Comparison of ENCODE assay signal across 18 mouse cellular contexts in genomic region chr15:81814716-81815370, GRCm38 (mm10). TPM values are rescaled to one million over a fixed set of nuclear protein-coding genes. Genes with fewer than 3 reads are reported as not detected.
DNase-seq lines count a peak whose midpoint lies in the region; ATAC-seq and TF ChIP-seq lines count a peak whose summit lies in the region.
"Had no signal": no experiment of that assay in that cellular context is flagged by ENCODE, and none has a peak within 500 bp of the region (broad histone marks: within the 10 kb centered on the region; RNA-seq: fewer than 3 reads in every experiment).

No protein-coding gene starts in this region.

- H3K9ac ChIP-seq in heart, adult 2 months (ENCODE audit: low read depth, low read length) = no peak overlapping the region
- H3K9ac ChIP-seq: forebrain, postnatal 0 days; heart, embryonic 12.5 days; liver, embryonic 13.5 days had no signal

- peaks cover 17% of the 10 kb centered on the region for H3K36me3 ChIP-seq in heart, adult 2 months (ENCODE audit: control insufficient read depth, insufficient read depth, low read length)
- H3K36me3 ChIP-seq in megakaryocyte, embryonic 14.5 days (replicated peaks; ENCODE audit: low read length) = peaks cover 48% of the 10 kb centered on the region

- H3K4me3 ChIP-seq in heart, adult 2 months = no peak overlapping the region
- peak overlapping the region; percentile 81 for H3K4me3 ChIP-seq in megakaryocyte, embryonic 14.5 days (replicated peaks)
- no peak overlapping the region for H3K4me3 ChIP-seq in cortical plate, adult 2 months (ENCODE audit: insufficient read depth, low read length)
- H3K4me3 ChIP-seq: heart, embryonic 12.5 days; liver, embryonic 13.5 days had no signal

- 65% methylated on average over 12 of the region's 12 CpGs for WGBS in heart, adult 2 months

- H3K27me3 ChIP-seq in heart, adult 2 months (ENCODE audit: control insufficient read depth, insufficient read depth, low read length) = no peaks in the 10 kb centered on the region
- no peaks in the 10 kb centered on the region for H3K27me3 ChIP-seq in megakaryocyte, embryonic 14.5 days (replicated peaks)
- H3K27me3 ChIP-seq: heart, embryonic 12.5 days; liver, embryonic 13.5 days had no signal

- no peak for TF ChIP-seq EP300 in heart, adult 2 months (IDR thresholded peaks at IDR 0.05; ENCODE audit: insufficient read depth, low read depth, low read length)

- H3K27ac ChIP-seq in heart, adult 2 months = no peak overlapping the region
- H3K27ac ChIP-seq in cortical plate, adult 2 months (ENCODE audit: insufficient read depth, low read length) = no peak overlapping the region
- H3K27ac ChIP-seq: liver, embryonic 13.5 days had no signal

- TF ChIP-seq POLR2A in heart, adult 2 months (IDR thresholded peaks at IDR 0.05; ENCODE audit: insufficient read depth, low read depth, low read length) = 0 out of 2 replicates have a peak, but pooled peaks have one; percentile 10
- TF ChIP-seq POLR2A in cortical plate, adult 2 months (IDR thresholded peaks at IDR 0.05; ENCODE audit: extremely low read depth, insufficient read depth, low read length) = 0 out of 2 replicates have a peak, but pooled peaks have one; percentile 18

- DNase-seq in adrenal gland, adult 2 months = peak; percentile 31
- DNase-seq in adrenal gland, postnatal 36 days = no peak
- peak in 1 of 2 experiments; percentile 42 for DNase-seq in heart, adult 2 months
- DNase-seq in heart, postnatal 36 days = no peak
- DNase-seq in urinary bladder, postnatal 10 days (ENCODE audit: low spot score) = no peak
- DNase-seq: embryo, embryonic 11 days; forebrain, postnatal 0 days; gastrocnemius, postnatal 25 days; heart, postnatal 4 days; kidney, postnatal 10 days; liver, embryonic 13.5 days; right cerebral cortex, postnatal 4 days; thymus, adult 18-20 months had no signal

- H3K9me3 ChIP-seq in megakaryocyte, embryonic 14.5 days = no peaks in the 10 kb centered on the region
- H3K9me3 ChIP-seq: heart, embryonic 12.5 days; liver, embryonic 13.5 days had no signal

- TF ChIP-seq CTCF in heart, adult 2 months (IDR thresholded peaks at IDR 0.05) = no peak
- TF ChIP-seq CTCF in cortical plate, adult 2 months (IDR thresholded peaks at IDR 0.05; ENCODE audit: extremely low read depth, insufficient read depth, low read length) = no peak

- H3K79me2 ChIP-seq in heart, adult 2 months (replicated peaks; ENCODE audit: control insufficient read depth, insufficient read depth, low read length) = peaks cover 11% of the 10 kb centered on the region

- no peak for ATAC-seq in megakaryocyte, adult 5-6 weeks (ENCODE audit: poor library complexity, severe bottlenecking)
- ATAC-seq: forebrain, postnatal 0 days; lung, postnatal 0 days had no signal

- peaks cover 10% of the 10 kb centered on the region for H3K4me1 ChIP-seq in heart, adult 2 months (ENCODE audit: control insufficient read depth, insufficient read depth, low read length)
- H3K4me1 ChIP-seq in megakaryocyte, embryonic 14.5 days = peaks cover 49% of the 10 kb centered on the region
- H3K4me1 ChIP-seq in cortical plate, adult 2 months (ENCODE audit: control insufficient read depth, insufficient read depth, low read length) = peaks cover 13% of the 10 kb centered on the region; the same call in 1 of the 2 replicates

- intact Hi-C loops in heart, adult 2 months (cut with DNase I) = no loop called here
- intact Hi-C loops in heart, postnatal 36 days (cut with DNase I) = loop anchor here (2.0 kb wide), 1 partner anchor 16 kb away; no protein-coding TSS in a partner anchor

RNA-seq across cellular contexts. Expression of gene Tef, which starts 12.6 kb away (rescaled TPM):
- total RNA-seq in adrenal gland, adult 2 months (2021) = 100 to 1,000 TPM in 1 of 2 experiments, 10 to 100 TPM in 1; 35.0 to 100 TPM
- 35.0 and 69.3 TPM in 2 replicates for polyA plus RNA-seq in adrenal gland, adult 2 months (2012; rRNA removed)
- 100 to 1,000 TPM in 1 of 2 experiments, 10 to 100 TPM in 1; 61.4 to 101 TPM for total RNA-seq in adrenal gland, postnatal 36 days (2021)
- total RNA-seq in heart, adult 2 months (2021) = 100 to 1,000 TPM in 1 of 2 experiments, 10 to 100 TPM in 1; 46.7 to 127 TPM
- polyA plus RNA-seq in heart, adult 2 months (2012; rRNA removed) = 76.7 and 100 TPM in 2 replicates
- 100 to 1,000 TPM; 123 to 132 TPM for total RNA-seq in heart, postnatal 36 days (2021)
- polyA plus RNA-seq in megakaryocyte, embryonic 14.5 days (2012; ENCODE audit: insufficient read depth, low replicate concordance) = 6.1 and 10.8 TPM in 2 replicates
- 3.1 and 3.3 TPM in 2 replicates for total RNA-seq in megakaryocyte, adult 5-6 weeks (2015)
- total RNA-seq in megakaryocyte, adult 5-6 weeks (2017) = 6.5 and 8.6 TPM in 2 replicates
- 318 and 326 TPM in 2 replicates for polyA plus RNA-seq in cortical plate, adult 2 months (2012; rRNA removed)

RNA-seq across cellular contexts. Expression of gene Tob2, which starts 43.8 kb away (rescaled TPM):
- 100 to 1,000 TPM in 1 of 2 experiments, 10 to 100 TPM in 1; 96.0 to 102 TPM for total RNA-seq in adrenal gland, adult 2 months (2021)
- polyA plus RNA-seq in adrenal gland, adult 2 months (2012; rRNA removed) = 69.9 and 76.1 TPM in 2 replicates
- total RNA-seq in adrenal gland, postnatal 36 days (2021) = 100 to 1,000 TPM; 103 to 125 TPM
- total RNA-seq in heart, adult 2 months (2021) = 100 to 1,000 TPM; 101 to 114 TPM
- 39.4 and 49.7 TPM in 2 replicates for polyA plus RNA-seq in heart, adult 2 months (2012; rRNA removed)
- total RNA-seq in heart, postnatal 36 days (2021) = 100 to 1,000 TPM in 1 of 2 experiments, 10 to 100 TPM in 1; 74.9 to 130 TPM
- 16.1 and 26.6 TPM in 2 replicates for polyA plus RNA-seq in megakaryocyte, embryonic 14.5 days (2012; ENCODE audit: insufficient read depth, low replicate concordance)
- 36.1 and 38.2 TPM in 2 replicates for total RNA-seq in megakaryocyte, adult 5-6 weeks (2015)
- total RNA-seq in megakaryocyte, adult 5-6 weeks (2017) = 20.3 and 23.8 TPM in 2 replicates
- 19.9 and 21.0 TPM in 2 replicates for polyA plus RNA-seq in cortical plate, adult 2 months (2012; rRNA removed)

RNA-seq across cellular contexts. Expression of gene Phf5a, which starts 56.9 kb away (rescaled TPM):
- total RNA-seq in adrenal gland, adult 2 months (2021) = 10 to 100 TPM; 59.6 to 59.8 TPM
- 27.7 and 37.1 TPM in 2 replicates for polyA plus RNA-seq in adrenal gland, adult 2 months (2012; rRNA removed)
- 10 to 100 TPM; 57.8 to 59.2 TPM for total RNA-seq in adrenal gland, postnatal 36 days (2021)
- 10 to 100 TPM; 30.2 to 36.5 TPM for total RNA-seq in heart, adult 2 months (2021)
- polyA plus RNA-seq in heart, adult 2 months (2012; rRNA removed) = 30.2 and 39.1 TPM in 2 replicates
- total RNA-seq in heart, postnatal 36 days (2021) = 10 to 100 TPM; 35.0 to 39.8 TPM
- polyA plus RNA-seq in megakaryocyte, embryonic 14.5 days (2012; ENCODE audit: insufficient read depth, low replicate concordance) = 4.8 and 12.6 TPM in 2 replicates
- total RNA-seq in megakaryocyte, adult 5-6 weeks (2015) = 65.3 and 85.6 TPM in 2 replicates
- total RNA-seq in megakaryocyte, adult 5-6 weeks (2017) = 30.1 and 34.0 TPM in 2 replicates
- 53.3 and 57.7 TPM in 2 replicates for polyA plus RNA-seq in cortical plate, adult 2 months (2012; rRNA removed)

RNA-seq across cellular contexts. Expression of gene Aco2, which starts 57.3 kb away (rescaled TPM):
- total RNA-seq in adrenal gland, adult 2 months (2021) = 1,000 to 10,000 TPM; 1,000 to 1,044 TPM
- 391 and 396 TPM in 2 replicates for polyA plus RNA-seq in adrenal gland, adult 2 months (2012; rRNA removed)
- 100 to 1,000 TPM; 823 to 866 TPM for total RNA-seq in adrenal gland, postnatal 36 days (2021)
- 1,000 to 10,000 TPM; 1,810 to 2,215 TPM for total RNA-seq in heart, adult 2 months (2021)
- 2,076 and 2,628 TPM in 2 replicates for polyA plus RNA-seq in heart, adult 2 months (2012; rRNA removed)
- 1,000 to 10,000 TPM; 2,177 to 2,250 TPM for total RNA-seq in heart, postnatal 36 days (2021)
- 36.5 and 110 TPM in 2 replicates for polyA plus RNA-seq in megakaryocyte, embryonic 14.5 days (2012; ENCODE audit: insufficient read depth, low replicate concordance)
- total RNA-seq in megakaryocyte, adult 5-6 weeks (2015) = 47.0 and 58.7 TPM in 2 replicates
- total RNA-seq in megakaryocyte, adult 5-6 weeks (2017) = 82.3 and 89.4 TPM in 2 replicates
- polyA plus RNA-seq in cortical plate, adult 2 months (2012; rRNA removed) = 533 and 545 TPM in 2 replicates
